Mouse (Mus musculus) cerebellum, postnatal 14 days (tissue): ENCODE measurements at regions not wholly inside any gene's neighbourhood (a gene's known extent, or its start where the extent isn't known, plus 50 kb on each side); places are given as distances from the start of the nearest gene placed in this dataset.
A peak's percentile ranks its signal among the peaks of the same experiment; 100 is the strongest.

Experiments used
- DNase-seq, 2 experiments: peaks; one replicate each; pipeline ENCODE4 v3.0.0; 2021; ENCODE audit warnings: mixed read lengths in 2 of 2

DNA sequence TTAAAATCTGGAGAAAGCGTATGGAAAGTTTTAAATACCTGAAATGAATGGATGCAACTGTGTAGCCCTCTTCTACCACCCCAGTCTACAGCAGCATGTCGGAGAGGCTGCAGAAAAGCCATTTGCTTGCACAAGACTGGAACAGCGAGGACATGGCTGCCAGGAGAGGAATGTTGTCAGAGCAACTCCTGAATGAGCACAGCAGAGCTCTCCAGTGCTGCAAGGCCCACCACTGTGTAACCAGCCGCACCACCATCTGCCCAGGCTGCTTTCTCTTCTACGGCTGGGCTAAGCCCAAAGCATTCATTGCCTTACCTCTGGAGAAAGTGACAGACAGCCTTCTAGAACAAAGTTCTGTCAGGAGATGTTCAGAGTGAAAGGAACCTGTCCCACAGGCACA is 65.3 kb upstream of the Gm11238 start:
- DNase-seq, result peak; percentile 57 to 58

DNA sequence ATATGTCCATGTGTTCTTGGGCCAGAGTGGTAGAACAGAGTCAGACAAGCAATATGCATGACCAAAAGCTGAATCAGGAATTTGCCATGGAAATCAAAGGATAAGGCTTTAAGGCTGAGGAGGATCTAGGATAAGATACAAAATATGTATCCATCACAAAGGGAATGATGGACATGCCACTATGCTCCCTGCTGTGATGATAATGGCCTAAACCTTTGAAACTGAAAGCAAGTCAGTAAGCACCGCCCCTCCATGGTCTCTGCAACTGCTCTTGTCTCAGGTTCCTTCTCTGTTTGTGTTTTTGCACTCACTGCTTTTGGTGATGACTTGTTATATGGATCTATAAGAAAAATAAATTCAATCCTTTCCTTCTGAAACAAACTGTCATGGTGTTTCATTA is 76.1 kb upstream of the Gm11238 start:
- DNase-seq, result no peak

DNA sequence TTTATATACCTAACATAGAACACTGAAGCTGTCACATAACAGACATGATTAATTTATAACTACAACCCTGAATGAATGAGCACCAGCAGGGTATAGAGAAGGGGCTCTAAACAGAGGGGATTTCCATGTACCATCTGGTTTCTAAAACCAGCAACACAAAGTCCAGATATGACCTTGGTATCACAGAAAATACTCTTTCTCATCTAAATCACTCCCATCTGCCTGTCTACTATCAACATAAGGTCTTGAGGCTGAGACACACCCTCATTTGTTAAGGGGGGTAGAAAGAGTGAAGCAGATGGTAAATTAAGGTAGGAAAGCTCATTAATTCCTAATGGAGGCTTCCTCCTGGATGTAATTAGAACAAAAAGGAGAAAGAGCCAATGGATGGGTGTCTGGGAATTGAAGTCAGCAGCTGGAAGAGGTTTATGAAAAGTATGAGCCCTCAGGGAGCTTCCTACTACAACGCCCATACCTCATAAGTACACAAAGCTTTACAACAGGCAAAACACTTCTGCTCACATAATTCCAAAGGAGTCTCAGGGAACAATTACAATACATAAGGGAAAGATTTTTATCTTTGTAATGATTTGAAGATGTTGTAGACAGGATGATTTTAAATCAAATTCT is 83.0 kb upstream of the Gm11238 start:
- DNase-seq, result no peak

DNA sequence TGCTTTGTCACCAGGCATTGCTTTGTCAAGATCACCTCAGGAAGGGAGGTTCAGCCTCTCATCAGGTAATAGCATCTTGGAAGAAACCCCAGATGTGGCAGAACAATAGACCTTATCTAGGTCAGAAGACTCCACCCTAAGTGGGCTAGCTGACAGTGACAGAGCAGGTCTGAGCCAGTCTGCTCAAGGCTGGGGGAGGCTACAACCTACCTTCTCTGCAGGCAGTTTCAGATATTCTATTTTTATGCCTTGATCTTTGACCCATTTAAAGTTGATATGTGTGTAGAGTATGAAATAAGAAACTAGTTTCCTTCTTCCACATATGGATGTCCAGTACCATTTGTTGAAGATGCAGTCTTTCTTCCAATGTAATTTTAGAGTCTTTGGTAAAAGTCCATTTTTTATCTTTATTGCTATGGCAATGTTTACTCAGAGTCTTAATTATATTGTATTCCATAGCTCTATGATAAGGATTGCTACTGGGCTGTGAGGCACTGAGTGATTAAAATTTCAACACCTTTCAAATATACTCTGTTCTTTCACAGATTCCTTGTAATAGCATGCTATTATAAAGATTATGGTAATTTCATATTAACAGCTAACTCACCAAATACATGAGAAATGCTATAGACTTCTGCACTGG is 88.8 kb upstream of the Gm11238 start:
- DNase-seq, result no peak

DNA sequence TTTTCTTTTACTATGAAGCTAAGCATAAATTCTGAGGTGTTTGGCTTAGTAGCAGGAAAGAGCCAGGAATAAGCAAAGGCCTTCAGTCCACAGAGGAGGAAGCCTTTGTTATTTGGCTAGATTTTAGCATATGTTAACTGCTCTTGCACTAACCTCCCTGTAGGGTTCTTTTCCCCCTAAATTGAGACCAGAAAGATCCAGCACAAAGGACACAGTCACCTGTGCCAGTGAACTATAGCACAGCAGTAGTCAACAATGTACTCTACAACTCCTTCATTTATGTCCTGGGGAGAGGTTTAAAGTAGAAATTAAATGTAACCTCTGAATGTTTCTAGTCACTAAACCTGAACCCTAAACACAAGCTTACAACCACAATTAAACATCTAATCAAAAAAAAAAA is 90.1 kb upstream of the Gm11238 start:
- no peak for DNase-seq

DNA sequence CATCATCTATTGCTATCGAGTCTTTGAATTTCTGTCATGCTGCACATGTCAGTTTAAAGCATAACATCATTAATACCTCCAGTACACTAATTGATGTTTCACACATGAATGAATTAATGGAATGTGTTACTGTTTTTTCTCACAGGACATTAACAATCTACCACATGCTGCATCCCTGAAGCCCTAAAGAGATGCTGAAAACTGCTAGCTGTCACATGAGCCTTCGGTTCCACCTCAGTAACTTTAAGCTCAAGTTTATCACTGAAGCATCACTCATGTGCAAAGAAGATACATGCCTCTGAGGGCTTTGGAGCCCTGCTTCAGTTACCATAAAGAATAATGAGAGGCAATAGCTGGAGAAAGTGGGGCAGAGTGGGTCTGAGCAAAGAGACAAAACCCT is 91.0 kb upstream of the Gm11238 start:
- DNase-seq, result no peak

DNA sequence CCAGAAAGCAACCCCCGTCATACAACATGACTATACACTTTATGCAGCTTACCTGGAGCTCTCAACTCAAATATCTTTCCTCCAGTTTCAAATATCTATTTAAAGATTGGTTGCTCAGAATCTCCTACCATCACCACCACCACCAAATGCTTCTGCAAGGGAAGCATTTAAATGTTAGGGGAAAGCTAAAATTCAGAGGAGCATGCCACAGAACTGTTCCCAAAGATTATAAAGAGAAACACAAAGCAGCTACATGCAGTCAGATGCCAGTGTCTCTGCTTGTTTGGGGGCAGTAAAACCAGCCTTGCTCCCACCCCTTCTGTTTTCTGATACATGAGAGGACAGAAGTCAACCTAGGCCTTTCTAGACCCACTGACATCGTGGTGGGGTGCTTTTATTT is 100.8 kb upstream of the Gm11238 start:
- no peak for DNase-seq

DNA sequence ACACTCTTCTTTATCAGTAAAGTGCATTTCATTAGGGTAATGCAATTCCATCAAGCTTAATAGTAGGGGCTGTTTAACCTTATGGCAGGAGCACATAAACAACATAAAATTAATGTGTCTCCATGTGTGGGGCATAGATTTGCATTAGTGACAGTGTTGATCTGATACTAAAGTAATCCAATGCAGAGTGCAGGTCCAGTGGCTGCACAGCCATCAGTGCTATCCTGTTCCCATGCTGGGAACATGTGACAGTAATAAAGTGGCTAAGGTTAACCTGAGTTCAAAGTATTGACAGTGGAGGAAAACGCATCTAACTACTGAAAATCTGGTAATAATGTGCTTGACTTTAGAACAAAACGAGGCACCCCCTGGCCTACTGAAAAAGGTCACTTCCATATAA is 84.3 kb upstream of the Gm11487 start:
- no peak for DNase-seq

DNA sequence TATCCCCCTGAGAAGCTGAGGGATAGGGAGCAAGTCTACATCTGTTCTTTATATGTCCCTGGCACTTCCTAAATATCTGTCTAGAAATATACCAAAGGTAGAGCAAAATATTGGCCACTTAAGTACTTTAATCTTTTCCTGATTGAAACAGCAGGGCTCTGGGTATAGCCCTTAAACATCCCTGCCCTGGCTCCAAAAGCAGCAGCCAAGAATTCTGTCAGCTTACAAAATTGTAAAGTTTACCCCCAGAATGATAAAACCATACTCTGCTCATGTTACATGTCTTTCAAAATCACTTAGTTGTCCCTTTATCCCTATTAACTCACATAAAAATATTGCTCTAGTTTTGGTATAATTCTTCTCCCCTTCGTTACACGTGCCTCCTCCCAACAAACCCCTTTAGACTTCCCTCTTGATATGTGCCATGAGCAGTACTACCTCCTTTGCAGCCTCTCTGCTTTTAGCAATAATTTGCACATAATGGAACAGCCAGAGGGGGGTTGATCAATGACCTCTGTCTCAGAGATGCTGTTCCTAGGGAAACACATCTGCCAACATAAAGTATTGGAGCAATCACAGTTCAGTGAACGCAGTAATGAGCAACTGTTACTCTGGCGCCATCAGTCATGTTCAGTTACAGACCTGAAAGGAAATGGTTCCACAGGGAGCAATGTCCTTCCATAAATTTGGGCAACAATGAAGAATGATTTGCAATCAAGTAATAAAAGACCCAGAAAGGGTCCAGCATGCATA is 83.6 kb upstream of the Gm11487 start:
- DNase-seq, result no peak

DNA sequence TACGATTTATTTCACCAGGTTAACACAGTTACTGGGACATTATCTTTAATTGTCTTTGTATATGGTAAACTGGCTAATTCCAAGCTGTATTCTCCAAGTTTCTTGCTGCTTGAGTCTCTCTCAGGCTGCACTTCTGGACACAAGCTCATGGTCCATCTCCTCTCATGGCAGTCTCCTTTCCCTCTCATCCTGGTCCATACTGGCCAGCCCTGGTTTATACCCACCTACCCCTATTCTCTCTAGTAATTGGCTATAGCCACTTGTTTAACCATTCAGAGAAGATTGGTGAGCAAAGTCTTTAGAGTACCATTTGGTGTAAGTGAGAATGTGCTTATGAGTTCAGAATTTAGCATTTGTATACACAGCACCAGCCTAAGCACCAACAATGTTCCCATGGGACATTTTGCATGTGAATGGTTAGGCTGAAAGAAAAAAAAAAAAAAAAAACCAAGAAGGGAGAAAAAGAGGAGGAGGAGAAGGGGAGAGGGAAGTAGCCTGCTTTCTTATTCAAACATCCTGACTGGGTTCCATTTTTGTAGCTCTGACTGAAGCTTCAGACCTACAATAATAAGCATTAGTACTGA is 63.2 kb upstream of the Gm11487 start:
- no peak for DNase-seq
